Mouse (Mus musculus): ENCODE results near the gene Ccr6. TPM values are rescaled to one million over a fixed set of nuclear protein-coding genes. Genes with fewer than 3 reads are reported as not detected.

Gene Ccr6
- polyA plus RNA-seq, 1 experiment from 2014 or later: 0.68 TPM

- WGBS: 79% methylated on average over 5 of the region's 5 CpGs
- no peak overlapping the region for H3K4me2 ChIP-seq (ENCODE audit: low read length)
- no peaks in the 10 kb centered on the region for H3K4me1 ChIP-seq (replicated peaks; ENCODE audit: control insufficient read depth, insufficient read depth, low read length)
- no peak overlapping the region for H3K9ac ChIP-seq (ENCODE audit: low read length)
- no peak for ATAC-seq (replicated peaks; ENCODE audit: low FRiP score, low TSS enrichment, low read depth)
- H3K4me3 ChIP-seq (ENCODE audit: low read depth, low read length): no peak overlapping the region
- H3K36me3 ChIP-seq (ENCODE audit: control insufficient read depth, insufficient read depth, low read length): no peaks in the 10 kb centered on the region
- no peak for DNase-seq (ENCODE audit: low spot score)
- H3K27me3 ChIP-seq (replicated peaks; ENCODE audit: control insufficient read depth, insufficient read depth, low read length): no peaks in the 10 kb centered on the region
- no peaks in the 10 kb centered on the region for H3K9me3 ChIP-seq (ENCODE audit: control insufficient read depth, low read length)
- no peak overlapping the region for H3K27ac ChIP-seq (ENCODE audit: low read depth)
These were observed 29.2 kb upstream of the Ccr6 start for GRCm38 (mm10) chr17:8206691-8207090.

GRCm38 (mm10) chr17:8209696-8210095 lies 26.1 kb upstream of the Ccr6 start:
- no peak overlapping the region for H3K27ac ChIP-seq (ENCODE audit: low read depth)
- no peaks in the 10 kb centered on the region for H3K36me3 ChIP-seq (ENCODE audit: control insufficient read depth, insufficient read depth, low read length)
- no peak for ATAC-seq (replicated peaks; ENCODE audit: low FRiP score, low TSS enrichment, low read depth)
- H3K27me3 ChIP-seq (replicated peaks; ENCODE audit: control insufficient read depth, insufficient read depth, low read length): no peaks in the 10 kb centered on the region
- WGBS: 92% methylated on average over 2 of the region's 2 CpGs
- no peak overlapping the region for H3K9ac ChIP-seq (ENCODE audit: low read length)
- H3K4me2 ChIP-seq (ENCODE audit: low read length): no peak overlapping the region
- H3K4me3 ChIP-seq (ENCODE audit: low read depth, low read length): no peak overlapping the region
- H3K4me1 ChIP-seq (replicated peaks; ENCODE audit: control insufficient read depth, insufficient read depth, low read length): no peaks in the 10 kb centered on the region
- no peak for DNase-seq (ENCODE audit: low spot score)
- no peaks in the 10 kb centered on the region for H3K9me3 ChIP-seq (ENCODE audit: control insufficient read depth, low read length)

GRCm38 (mm10) chr17:8210170-8210569 lies 25.7 kb upstream of the Ccr6 start:
- no peak for ATAC-seq (replicated peaks; ENCODE audit: low FRiP score, low TSS enrichment, low read depth)
- WGBS: 65% methylated on average over 3 of the region's 3 CpGs
- DNase-seq (ENCODE audit: low spot score): no peak
- Histone ChIP-seq H3K4me1 (replicated peaks; ENCODE audit: control insufficient read depth, insufficient read depth, low read length) (no peaks in the 10 kb centered on the region), H3K9ac (ENCODE audit: low read length) (no peak overlapping the region), H3K27ac (ENCODE audit: low read depth) (no peak overlapping the region), H3K4me2 (ENCODE audit: low read length) (no peak overlapping the region), H3K9me3 (ENCODE audit: control insufficient read depth, low read length) (no peaks in the 10 kb centered on the region), H3K27me3 (replicated peaks; ENCODE audit: control insufficient read depth, insufficient read depth, low read length) (no peaks in the 10 kb centered on the region), H3K36me3 (ENCODE audit: control insufficient read depth, insufficient read depth, low read length) (no peaks in the 10 kb centered on the region), H3K4me3 (ENCODE audit: low read depth, low read length) (no peak overlapping the region)

GRCm38 (mm10) chr17:8210675-8211074 lies 25.2 kb upstream of the Ccr6 start:
- Histone ChIP-seq H3K9ac (ENCODE audit: low read length) (no peak overlapping the region), H3K4me1 (replicated peaks; ENCODE audit: control insufficient read depth, insufficient read depth, low read length) (no peaks in the 10 kb centered on the region), H3K9me3 (ENCODE audit: control insufficient read depth, low read length) (no peaks in the 10 kb centered on the region), H3K27ac (ENCODE audit: low read depth) (no peak overlapping the region), H3K4me3 (ENCODE audit: low read depth, low read length) (no peak overlapping the region), H3K27me3 (replicated peaks; ENCODE audit: control insufficient read depth, insufficient read depth, low read length) (no peaks in the 10 kb centered on the region), H3K4me2 (ENCODE audit: low read length) (no peak overlapping the region), H3K36me3 (ENCODE audit: control insufficient read depth, insufficient read depth, low read length) (no peaks in the 10 kb centered on the region)
- DNase-seq (ENCODE audit: low spot score): no peak
- WGBS: 82% methylated on average over 10 of the region's 10 CpGs
- ATAC-seq (replicated peaks; ENCODE audit: low FRiP score, low TSS enrichment, low read depth): no peak

- H3K4me3 ChIP-seq (ENCODE audit: low read depth, low read length): no peak overlapping the region
- no peaks in the 10 kb centered on the region for H3K27me3 ChIP-seq (replicated peaks; ENCODE audit: control insufficient read depth, insufficient read depth, low read length)
- no peak for DNase-seq (ENCODE audit: low spot score)
- no peak overlapping the region for H3K27ac ChIP-seq (ENCODE audit: low read depth)
- no peaks in the 10 kb centered on the region for H3K4me1 ChIP-seq (replicated peaks; ENCODE audit: control insufficient read depth, insufficient read depth, low read length)
- no peak overlapping the region for H3K4me2 ChIP-seq (ENCODE audit: low read length)
- H3K9me3 ChIP-seq (ENCODE audit: control insufficient read depth, low read length): no peaks in the 10 kb centered on the region
- ATAC-seq (replicated peaks; ENCODE audit: low FRiP score, low TSS enrichment, low read depth): no peak
- H3K9ac ChIP-seq (ENCODE audit: low read length): no peak overlapping the region
- H3K36me3 ChIP-seq (ENCODE audit: control insufficient read depth, insufficient read depth, low read length): no peaks in the 10 kb centered on the region
- 60% methylated on average over 6 of the region's 6 CpGs for WGBS
These were observed 24.4 kb upstream of the Ccr6 start for GRCm38 (mm10) chr17:8211399-8211798.

- ATAC-seq (replicated peaks; ENCODE audit: low FRiP score, low TSS enrichment, low read depth) (no peak), DNase-seq (ENCODE audit: low spot score) (no peak)
- H3K9me3 ChIP-seq (ENCODE audit: control insufficient read depth, low read length): no peaks in the 10 kb centered on the region
- H3K36me3 ChIP-seq (ENCODE audit: control insufficient read depth, insufficient read depth, low read length): no peaks in the 10 kb centered on the region
- no peaks in the 10 kb centered on the region for H3K27me3 ChIP-seq (replicated peaks; ENCODE audit: control insufficient read depth, insufficient read depth, low read length)
- 77% methylated on average over 1 of the region's 1 CpGs for WGBS
- no peak overlapping the region for H3K4me3 ChIP-seq (ENCODE audit: low read depth, low read length)
- no peaks in the 10 kb centered on the region for H3K4me1 ChIP-seq (replicated peaks; ENCODE audit: control insufficient read depth, insufficient read depth, low read length)
- H3K4me2 ChIP-seq (ENCODE audit: low read length): no peak overlapping the region
- no peak overlapping the region for H3K9ac ChIP-seq (ENCODE audit: low read length)
- no peak overlapping the region for H3K27ac ChIP-seq (ENCODE audit: low read depth)
These were observed 21.5 kb upstream of the Ccr6 start for GRCm38 (mm10) chr17:8214369-8214768.

GRCm38 (mm10) chr17:8215016-8215745 lies 20.7 kb upstream of the Ccr6 start:
- 91% methylated on average over 12 of the region's 12 CpGs for WGBS
- Histone ChIP-seq H3K4me1 (replicated peaks; ENCODE audit: control insufficient read depth, insufficient read depth, low read length) (no peaks in the 10 kb centered on the region), H3K27ac (ENCODE audit: low read depth) (no peak overlapping the region), H3K9me3 (ENCODE audit: control insufficient read depth, low read length) (no peaks in the 10 kb centered on the region), H3K36me3 (ENCODE audit: control insufficient read depth, insufficient read depth, low read length) (no peaks in the 10 kb centered on the region), H3K4me2 (ENCODE audit: low read length) (no peak overlapping the region), H3K4me3 (ENCODE audit: low read depth, low read length) (no peak overlapping the region), H3K9ac (ENCODE audit: low read length) (no peak overlapping the region), H3K27me3 (replicated peaks; ENCODE audit: control insufficient read depth, insufficient read depth, low read length) (no peaks in the 10 kb centered on the region)
- ATAC-seq (replicated peaks; ENCODE audit: low FRiP score, low TSS enrichment, low read depth) (no peak), DNase-seq (ENCODE audit: low spot score) (no peak)

GRCm38 (mm10) chr17:8223225-8223624 lies 12.6 kb upstream of the Ccr6 start:
- Histone ChIP-seq H3K9me3 (ENCODE audit: control insufficient read depth, low read length) (no peaks in the 10 kb centered on the region), H3K4me2 (ENCODE audit: low read length) (no peak overlapping the region), H3K9ac (ENCODE audit: low read length) (no peak overlapping the region), H3K27ac (ENCODE audit: low read depth) (no peak overlapping the region), H3K4me1 (replicated peaks; ENCODE audit: control insufficient read depth, insufficient read depth, low read length) (no peaks in the 10 kb centered on the region), H3K36me3 (ENCODE audit: control insufficient read depth, insufficient read depth, low read length) (no peaks in the 10 kb centered on the region), H3K27me3 (replicated peaks; ENCODE audit: control insufficient read depth, insufficient read depth, low read length) (no peaks in the 10 kb centered on the region), H3K4me3 (ENCODE audit: low read depth, low read length) (no peak overlapping the region)
- 67% methylated on average over 10 of the region's 10 CpGs for WGBS
- ATAC-seq (replicated peaks; ENCODE audit: low FRiP score, low TSS enrichment, low read depth) (no peak), DNase-seq (ENCODE audit: low spot score) (no peak)

GRCm38 (mm10) chr17:8224072-8224471 lies 11.8 kb upstream of the Ccr6 start:
- 86% methylated on average over 1 of the region's 1 CpGs for WGBS
- Histone ChIP-seq H3K4me2 (ENCODE audit: low read length) (no peak overlapping the region), H3K27me3 (replicated peaks; ENCODE audit: control insufficient read depth, insufficient read depth, low read length) (no peaks in the 10 kb centered on the region), H3K36me3 (ENCODE audit: control insufficient read depth, insufficient read depth, low read length) (no peaks in the 10 kb centered on the region), H3K27ac (ENCODE audit: low read depth) (no peak overlapping the region), H3K9ac (ENCODE audit: low read length) (no peak overlapping the region), H3K4me3 (ENCODE audit: low read depth, low read length) (no peak overlapping the region), H3K9me3 (ENCODE audit: control insufficient read depth, low read length) (no peaks in the 10 kb centered on the region), H3K4me1 (replicated peaks; ENCODE audit: control insufficient read depth, insufficient read depth, low read length) (0 out of 2 replicates have a peak, but pooled peaks cover 3% of the 10 kb centered on the region)
- no peak for DNase-seq (ENCODE audit: low spot score)
- ATAC-seq (replicated peaks; ENCODE audit: low FRiP score, low TSS enrichment, low read depth): no peak
